ENCODE assay signal across 8 mouse cellular contexts in genomic region chr9:57910254-57911160, GRCm38 (mm10). TPM values are rescaled to one million over a fixed set of nuclear protein-coding genes. Genes with fewer than 3 reads are reported as not detected.
DNase-seq lines count a peak whose midpoint lies in the region; ATAC-seq and TF ChIP-seq lines count a peak whose summit lies in the region.

Gene Ubl7, plus strand, starts transcription at chr9:57910979.

- H3K27ac ChIP-seq in forebrain, embryonic 16.5 days (ENCODE audit: low read length) = peak within 1 kb of the TSS; percentile 18; the same call in 1 of the 2 replicates
- H3K27ac ChIP-seq in layer of hippocampus, adult 2 months = peak within 1 kb of the TSS; percentile 91
- peak within 1 kb of the TSS; percentile 82 for H3K27ac ChIP-seq in lung, embryonic 14.5 days (ENCODE audit: low read depth)
- H3K27ac ChIP-seq in olfactory bulb, adult 2 months (ENCODE audit: insufficient read depth, low read depth, low read length) = peak within 1 kb of the TSS; percentile 67
- peak within 1 kb of the TSS; percentile 59 for H3K27ac ChIP-seq in thymus, adult 2 months (ENCODE audit: control insufficient read depth, insufficient read depth, low read length)

- intact Hi-C loops in heart, postnatal 36 days (cut with DNase I) = loop anchor here (5.0 kb wide), 2 partner anchors 73 to 148 kb away; partner anchors contain the start of gene Arid3b

- ATAC-seq in G1E (ENCODE audit: extremely low read depth, insufficient number of reproducible peaks, low FRiP score, poor library complexity, severe bottlenecking) = peak; percentile 92
- peak; percentile 99 for ATAC-seq in forebrain, embryonic 16.5 days
- ATAC-seq in lung, embryonic 14.5 days (ENCODE audit: insufficient read depth) = peak; percentile 96

- peak within 1 kb of the TSS; percentile 87 for H3K9ac ChIP-seq in forebrain, embryonic 16.5 days (replicated peaks; ENCODE audit: low read depth, low read length)
- H3K9ac ChIP-seq in lung, embryonic 14.5 days = peak within 1 kb of the TSS; percentile 69

- peak; percentile 88 for TF ChIP-seq POLR2A in olfactory bulb, adult 2 months (IDR thresholded peaks at IDR 0.05; ENCODE audit: insufficient read depth, low read depth, low read length)
- peak; percentile 93 for TF ChIP-seq POLR2A in thymus, adult 2 months (IDR thresholded peaks at IDR 0.05; ENCODE audit: control insufficient read depth, extremely low read depth, insufficient read depth, low read length, poor library complexity)

- no peaks in the 10 kb centered on the region for H3K27me3 ChIP-seq in G1E (ENCODE audit: insufficient read depth, low read length)
- no peaks in the 10 kb centered on the region for H3K27me3 ChIP-seq in forebrain, embryonic 16.5 days (replicated peaks; ENCODE audit: control insufficient read depth, insufficient read depth, low read length)
- H3K27me3 ChIP-seq in lung, embryonic 14.5 days (ENCODE audit: insufficient read depth, low read length) = no peaks in the 10 kb centered on the region
- no peaks in the 10 kb centered on the region for H3K27me3 ChIP-seq in thymus, adult 2 months (ENCODE audit: control insufficient read depth, insufficient read depth, low read length)

- peak within 1 kb of the TSS; percentile 94 for H3K4me2 ChIP-seq in forebrain, embryonic 16.5 days (ENCODE audit: low read length)
- peak within 1 kb of the TSS; percentile 70 for H3K4me2 ChIP-seq in lung, embryonic 14.5 days

- TF ChIP-seq CTCF in G1E (IDR thresholded peaks at IDR 0.05; ENCODE audit: low read depth, low read length) = no peak
- TF ChIP-seq CTCF in layer of hippocampus, adult 2 months (conservative IDR thresholded peaks at IDR 0.05) = peak; percentile 18; the same call in 1 of the 2 replicates
- TF ChIP-seq CTCF in lung, embryonic 14.5 days (IDR thresholded peaks at IDR 0.05; ENCODE audit: low read depth) = no peak
- no peak for TF ChIP-seq CTCF in olfactory bulb, adult 2 months (IDR thresholded peaks at IDR 0.05; ENCODE audit: insufficient read depth, low read depth, low read length)
- no peak for TF ChIP-seq CTCF in thymus, adult 2 months (IDR thresholded peaks at IDR 0.05; ENCODE audit: borderline replicate concordance, control insufficient read depth, extremely low read depth, insufficient read depth, low read length, poor library complexity)

- peaks cover 24% of the 10 kb centered on the region for H3K36me3 ChIP-seq in G1E (replicated peaks)
- H3K36me3 ChIP-seq in forebrain, embryonic 16.5 days (ENCODE audit: control insufficient read depth, insufficient read depth) = peaks cover 3% of the 10 kb centered on the region; the same call in 1 of the 2 replicates
- H3K36me3 ChIP-seq in lung, embryonic 14.5 days (ENCODE audit: insufficient read depth) = peaks cover 5% of the 10 kb centered on the region
- peaks cover 5% of the 10 kb centered on the region for H3K36me3 ChIP-seq in thymus, adult 2 months (ENCODE audit: control insufficient read depth, insufficient read depth, low read length)

- DNase-seq in G1E (ENCODE audit: low spot score) = peak; percentile 91
- DNase-seq in cerebellum, adult 18-20 months = peak; percentile 91 to 95
- peak; percentile 90 for DNase-seq in heart, postnatal 36 days
- DNase-seq in layer of hippocampus, adult 2 months (ENCODE audit: low spot score in 2 of 2) = peak; percentile 87 to 94
- DNase-seq in lung, embryonic 14.5 days = peak; percentile 96
- DNase-seq in thymus, adult 2 months = peak; percentile 91

- H3K9me3 ChIP-seq in G1E (replicated peaks) = no peaks in the 10 kb centered on the region
- H3K9me3 ChIP-seq in forebrain, embryonic 16.5 days (ENCODE audit: control insufficient read depth, low read length) = no peaks in the 10 kb centered on the region
- H3K9me3 ChIP-seq in lung, embryonic 14.5 days (ENCODE audit: low read depth, low read length) = no peaks in the 10 kb centered on the region

- peaks cover 15% of the 10 kb centered on the region for H3K4me1 ChIP-seq in G1E (ENCODE audit: insufficient read depth, low read depth, low read length)
- H3K4me1 ChIP-seq in forebrain, embryonic 16.5 days (replicated peaks; ENCODE audit: control insufficient read depth, insufficient read depth, low read length) = peaks cover 15% of the 10 kb centered on the region
- peaks cover 4% of the 10 kb centered on the region; the same call in 1 of the 2 replicates for H3K4me1 ChIP-seq in lung, embryonic 14.5 days (ENCODE audit: insufficient read depth)
- H3K4me1 ChIP-seq in olfactory bulb, adult 2 months (ENCODE audit: control insufficient read depth, insufficient read depth, low read length) = peaks cover 6% of the 10 kb centered on the region; the same call in 1 of the 2 replicates
- peaks cover 4% of the 10 kb centered on the region for H3K4me1 ChIP-seq in thymus, adult 2 months (replicated peaks; ENCODE audit: control insufficient read depth, insufficient read depth, low read length)

- peak within 1 kb of the TSS; percentile 76 for H3K4me3 ChIP-seq in G1E (ENCODE audit: low read depth, low read length)
- peak within 1 kb of the TSS; percentile 94 for H3K4me3 ChIP-seq in forebrain, embryonic 16.5 days (replicated peaks; ENCODE audit: low read length)
- H3K4me3 ChIP-seq in layer of hippocampus, adult 2 months = peak within 1 kb of the TSS; percentile 76
- H3K4me3 ChIP-seq in lung, embryonic 14.5 days (ENCODE audit: low read depth, low read length) = peak within 1 kb of the TSS; percentile 62
- peak within 1 kb of the TSS; percentile 81 for H3K4me3 ChIP-seq in olfactory bulb, adult 2 months (ENCODE audit: insufficient read depth, low read depth, low read length)
- H3K4me3 ChIP-seq in thymus, adult 2 months (ENCODE audit: control insufficient read depth, insufficient read depth, low read length) = peak within 1 kb of the TSS; percentile 83

- WGBS in forebrain, embryonic 16.5 days = under 1% methylated on average over 47 of the region's 47 CpGs
- 1% methylated on average over 47 of the region's 47 CpGs for WGBS in lung, embryonic 14.5 days
- WGBS in olfactory bulb, adult 2 months = 1% methylated on average over 47 of the region's 47 CpGs
- WGBS in thymus, adult 2 months = 3% methylated on average over 47 of the region's 47 CpGs

RNA-seq across cellular contexts. Expression of gene Ubl7, which starts in this region (rescaled TPM):
- total RNA-seq in G1E (2014; fragmentation: Nextera tagmentation) (155 and 159 TPM in 2 replicates), G1E (2017) (19.1 and 21.1 TPM in 2 replicates)
- 72.5 and 110 TPM in 2 replicates for polyA plus RNA-seq in G1E (2012)
- polyA plus RNA-seq in forebrain, embryonic 16.5 days (2015; fragmentation: Nextera tagmentation; extraction: Ambion mirVana) = 174 and 175 TPM in 2 replicates
- total RNA-seq in heart, postnatal 36 days (2021) = 10 to 100 TPM; 78.9 to 82.4 TPM
- 10 to 100 TPM; 98.5 to 98.7 TPM for total RNA-seq in layer of hippocampus, adult 2 months (2021)
- 101 and 107 TPM in 2 replicates for polyA plus RNA-seq in lung, embryonic 14.5 days (2014; fragmentation: Nextera tagmentation; extraction: Ambion mirVana)
- not detected in 2 replicates for polyA plus RNA-seq in olfactory bulb, adult 2 months (2012; ENCODE audit: insufficient read depth, insufficient read length, low replicate concordance, missing spikeins)
- 182 and 201 TPM in 2 replicates for polyA plus RNA-seq in thymus, adult 2 months (2012; rRNA removed)

Comparison
In these comparisons a context has a peak if more than half of its experiments do, and no peak if none do; other contexts are left out.
1. Peak in every context shown above with its lines: DNase-seq, ATAC-seq, H3K4me3 ChIP-seq and H3K27ac ChIP-seq.
2. H3K27ac ChIP-seq: peak in every context shown above with its lines; median percentile 91 in layer of hippocampus, adult 2 months; 82 in lung, embryonic 14.5 days; 67 in olfactory bulb, adult 2 months; 59 in thymus, adult 2 months; 18 in forebrain, embryonic 16.5 days.